Mouse (Mus musculus): ENCODE results near the gene Mill2. TPM values are rescaled to one million over a fixed set of nuclear protein-coding genes. Genes with fewer than 3 reads are reported as not detected.

The Mill2 gene
- total RNA-seq, 1 experiment = 0.04 TPM

- no peak overlapping the region for H3K27ac ChIP-seq (ENCODE audit: insufficient read depth, low read depth, low read length, poor library complexity, severe bottlenecking)
- DNase-seq (ENCODE audit: low read depth, low spot score) = no peak
- in situ Hi-C loops (cut with MboI; ENCODE audit: low sequenced_read_pairs in 2 of 2, unreplicated experiment in 2 of 2) = no loop called here
- TF ChIP-seq HCFC1 (IDR thresholded peaks at IDR 0.05; ENCODE audit: borderline replicate concordance, insufficient read depth, low read length) (no peak), ZC3H11A (IDR thresholded peaks at IDR 0.05; ENCODE audit: borderline replicate concordance, low read depth, low read length) (no peak), ZNF384 (IDR thresholded peaks at IDR 0.05; ENCODE audit: low read depth, low read length) (no peak), MAFK (IDR thresholded peaks at IDR 0.05; ENCODE audit: insufficient read depth, low read depth, low read length) (no peak), CHD2 (IDR thresholded peaks at IDR 0.05; ENCODE audit: low read depth, low read length) (no peak)
- H3K4me3 ChIP-seq (ENCODE audit: insufficient read depth in 1 of 2, low read depth in 1 of 2, low read length in 2 of 2, poor library complexity in 1 of 2, severe bottlenecking in 1 of 2) = no peak overlapping the region
- no peak overlapping the region for H3K9ac ChIP-seq (ENCODE audit: insufficient read depth, low read depth, low read length, poor library complexity, severe bottlenecking)
- peaks cover 4 to 14% of the 10 kb centered on the region in 2 experiments for H3K4me1 ChIP-seq (ENCODE audit: control insufficient read depth in 2 of 2, insufficient read depth in 2 of 2, low read length in 2 of 2, poor library complexity in 1 of 2)
- no peaks in the 10 kb centered on the region for H3K9me3 ChIP-seq (ENCODE audit: control insufficient read depth, insufficient read depth, low read depth, low read length)
- H3K36me3 ChIP-seq (ENCODE audit: control insufficient read depth, insufficient read depth, low read length, poor library complexity, severe bottlenecking) = peaks cover 8% of the 10 kb centered on the region; the same call in 1 of the 2 replicates
These were observed 56.8 kb downstream of the Mill2 start for GRCm38 (mm10) chr7:18896536-18896935.

GRCm38 (mm10) chr7:18900513-18900912 is 60.7 kb downstream of the Mill2 start:
- peaks cover 12% of the 10 kb centered on the region; the same call in 1 of the 2 replicates for H3K36me3 ChIP-seq (ENCODE audit: control insufficient read depth, insufficient read depth, low read length, poor library complexity, severe bottlenecking)
- H3K4me3 ChIP-seq (ENCODE audit: insufficient read depth in 1 of 2, low read depth in 1 of 2, low read length in 2 of 2, poor library complexity in 1 of 2, severe bottlenecking in 1 of 2) = no peak overlapping the region
- no peak overlapping the region for H3K9ac ChIP-seq (ENCODE audit: insufficient read depth, low read depth, low read length, poor library complexity, severe bottlenecking)
- DNase-seq (ENCODE audit: low read depth, low spot score) = no peak
- no peak overlapping the region for H3K27ac ChIP-seq (ENCODE audit: insufficient read depth, low read depth, low read length, poor library complexity, severe bottlenecking)
- no peaks in the 10 kb centered on the region for H3K9me3 ChIP-seq (ENCODE audit: control insufficient read depth, insufficient read depth, low read depth, low read length)
- in situ Hi-C loops (cut with MboI; ENCODE audit: low sequenced_read_pairs in 2 of 2, unreplicated experiment in 2 of 2) = no loop called here
- H3K4me1 ChIP-seq (ENCODE audit: control insufficient read depth in 2 of 2, insufficient read depth in 2 of 2, low read length in 2 of 2, poor library complexity in 1 of 2) = peaks cover 3 to 10% of the 10 kb centered on the region in 2 experiments; a peak in 2 of 4 replicates
- TF ChIP-seq ZNF384 (IDR thresholded peaks at IDR 0.05; ENCODE audit: low read depth, low read length) (no peak), MAFK (IDR thresholded peaks at IDR 0.05; ENCODE audit: insufficient read depth, low read depth, low read length) (no peak), CHD2 (IDR thresholded peaks at IDR 0.05; ENCODE audit: low read depth, low read length) (no peak), ZC3H11A (IDR thresholded peaks at IDR 0.05; ENCODE audit: borderline replicate concordance, low read depth, low read length) (no peak), HCFC1 (IDR thresholded peaks at IDR 0.05; ENCODE audit: borderline replicate concordance, insufficient read depth, low read length) (no peak)

- no peak for DNase-seq (ENCODE audit: low read depth, low spot score)
- Histone ChIP-seq H3K4me3 (ENCODE audit: insufficient read depth in 1 of 2, low read depth in 1 of 2, low read length in 2 of 2, poor library complexity in 1 of 2, severe bottlenecking in 1 of 2) (no peak overlapping the region), H3K9ac (ENCODE audit: insufficient read depth, low read depth, low read length, poor library complexity, severe bottlenecking) (no peak overlapping the region), H3K9me3 (ENCODE audit: control insufficient read depth, insufficient read depth, low read depth, low read length) (no peaks in the 10 kb centered on the region), H3K4me1 (ENCODE audit: control insufficient read depth in 2 of 2, insufficient read depth in 2 of 2, low read length in 2 of 2, poor library complexity in 1 of 2) (peaks cover 3 to 12% of the 10 kb centered on the region in 2 experiments; a peak in 2 of 4 replicates), H3K36me3 (ENCODE audit: control insufficient read depth, insufficient read depth, low read length, poor library complexity, severe bottlenecking) (peaks cover 12% of the 10 kb centered on the region; the same call in 1 of the 2 replicates), H3K27ac (ENCODE audit: insufficient read depth, low read depth, low read length, poor library complexity, severe bottlenecking) (no peak overlapping the region)
- in situ Hi-C loops (cut with MboI; ENCODE audit: low sequenced_read_pairs in 2 of 2, unreplicated experiment in 2 of 2) = no loop called here
- TF ChIP-seq ZC3H11A (IDR thresholded peaks at IDR 0.05; ENCODE audit: borderline replicate concordance, low read depth, low read length) (no peak), CHD2 (IDR thresholded peaks at IDR 0.05; ENCODE audit: low read depth, low read length) (no peak), MAFK (IDR thresholded peaks at IDR 0.05; ENCODE audit: insufficient read depth, low read depth, low read length) (no peak)
These were observed 62.7 kb downstream of the Mill2 start for GRCm38 (mm10) chr7:18902486-18902885.

GRCm38 (mm10) chr7:18904971-18905370 is 65.2 kb downstream of the Mill2 start:
- TF ChIP-seq ZC3H11A (IDR thresholded peaks at IDR 0.05; ENCODE audit: borderline replicate concordance, low read depth, low read length) (no peak), HCFC1 (IDR thresholded peaks at IDR 0.05; ENCODE audit: borderline replicate concordance, insufficient read depth, low read length) (no peak)
- Histone ChIP-seq H3K4me3 (ENCODE audit: insufficient read depth in 1 of 2, low read depth in 1 of 2, low read length in 2 of 2, poor library complexity in 1 of 2, severe bottlenecking in 1 of 2) (no peak overlapping the region), H3K9ac (ENCODE audit: insufficient read depth, low read depth, low read length, poor library complexity, severe bottlenecking) (no peak overlapping the region), H3K9me3 (ENCODE audit: control insufficient read depth, insufficient read depth, low read depth, low read length) (no peaks in the 10 kb centered on the region), H3K27ac (ENCODE audit: insufficient read depth, low read depth, low read length, poor library complexity, severe bottlenecking) (peak overlapping the region; percentile 3; the same call in 1 of the 2 replicates), H3K4me1 (ENCODE audit: control insufficient read depth in 2 of 2, insufficient read depth in 2 of 2, low read length in 2 of 2, poor library complexity in 1 of 2) (peaks cover 3 to 17% of the 10 kb centered on the region in 2 experiments; a peak in 2 of 4 replicates), H3K36me3 (ENCODE audit: control insufficient read depth, insufficient read depth, low read length, poor library complexity, severe bottlenecking) (peaks cover 7% of the 10 kb centered on the region; the same call in 1 of the 2 replicates)
- in situ Hi-C loops (cut with MboI; ENCODE audit: low sequenced_read_pairs in 2 of 2, unreplicated experiment in 2 of 2) = no loop called here
- DNase-seq (ENCODE audit: low read depth, low spot score) = no peak

GRCm38 (mm10) chr7:18909797-18910196 is 70.0 kb downstream of the Mill2 start:
- Histone ChIP-seq H3K4me1 (ENCODE audit: control insufficient read depth in 2 of 2, insufficient read depth in 2 of 2, low read length in 2 of 2, poor library complexity in 1 of 2) (peaks cover 3 to 13% of the 10 kb centered on the region in 2 experiments; a peak in 1 of 4 replicates), H3K9ac (ENCODE audit: insufficient read depth, low read depth, low read length, poor library complexity, severe bottlenecking) (peak overlapping the region; percentile 97), H3K4me3 (ENCODE audit: insufficient read depth in 1 of 2, low read depth in 1 of 2, low read length in 2 of 2, poor library complexity in 1 of 2, severe bottlenecking in 1 of 2) (peak overlapping the region; percentile 98 to 99), H3K9me3 (ENCODE audit: control insufficient read depth, insufficient read depth, low read depth, low read length) (no peaks in the 10 kb centered on the region), H3K36me3 (ENCODE audit: control insufficient read depth, insufficient read depth, low read length, poor library complexity, severe bottlenecking) (no peaks in the 10 kb centered on the region), H3K27ac (ENCODE audit: insufficient read depth, low read depth, low read length, poor library complexity, severe bottlenecking) (no peak overlapping the region)
- no peak for DNase-seq (ENCODE audit: low read depth, low spot score)
- TF ChIP-seq CHD2 (IDR thresholded peaks at IDR 0.05; ENCODE audit: low read depth, low read length) = no peak
- in situ Hi-C loops (cut with MboI; ENCODE audit: low sequenced_read_pairs in 2 of 2, unreplicated experiment in 2 of 2) = no loop called here
